Mouse (Mus musculus) right cerebral cortex, postnatal 25 days (tissue): Measurements from ENCODE around the gene Ogfod3.

Experiments
- DNase-seq: peaks from one replicate; pipeline ENCODE4 v3.0.0; 2022

Gene Ogfod3

DNA sequence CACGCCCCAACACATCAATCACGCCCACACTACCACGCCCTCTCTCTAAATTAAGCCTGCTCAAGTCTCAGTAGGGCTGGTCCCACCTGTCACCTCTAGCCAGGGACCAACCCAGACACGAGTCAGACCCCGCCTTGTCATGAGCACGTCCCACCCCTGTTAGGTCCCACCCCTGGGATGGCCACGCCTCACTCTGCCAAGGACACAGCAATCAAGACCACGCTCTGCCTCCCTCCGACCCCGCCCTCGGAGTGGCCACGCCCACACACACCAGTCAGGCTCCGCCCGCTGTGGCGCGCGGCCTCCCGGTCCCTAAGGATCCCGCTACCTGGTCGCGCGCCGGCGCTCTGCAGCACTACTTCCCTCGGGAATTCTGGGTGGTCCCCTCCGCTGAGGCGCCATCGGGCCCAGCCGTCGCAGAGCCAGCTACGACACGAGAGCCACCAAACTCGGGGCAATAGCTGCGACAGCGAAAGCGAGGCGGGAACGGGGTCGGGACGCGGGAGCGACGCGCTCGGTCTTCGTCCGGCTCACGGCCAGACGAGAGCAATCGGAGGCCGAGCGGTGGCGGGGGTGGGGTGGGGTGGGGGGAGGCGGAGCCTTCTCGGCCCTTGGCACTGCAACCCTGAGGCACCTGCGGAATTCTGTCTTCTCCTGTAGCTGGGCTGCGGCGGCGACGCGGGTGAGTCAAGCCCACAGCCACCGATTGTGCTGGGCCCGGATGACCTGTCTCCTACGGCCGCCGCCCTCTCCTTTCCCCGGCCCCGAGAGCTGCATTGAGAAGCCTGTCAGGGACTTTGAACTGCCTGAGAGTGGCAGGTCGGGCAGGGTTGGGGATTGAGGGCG lies at the start of gene Ogfod3, which contains the start of gene Hexdc:
TSS of gene Ogfod3 (minus strand) at position 551 of the 846 bp plus-strand sequence.
TSS of gene Hexdc (plus strand) at position 273 of the 846 bp plus-strand sequence.
- DNase-seq = peak; percentile 91

DNA sequence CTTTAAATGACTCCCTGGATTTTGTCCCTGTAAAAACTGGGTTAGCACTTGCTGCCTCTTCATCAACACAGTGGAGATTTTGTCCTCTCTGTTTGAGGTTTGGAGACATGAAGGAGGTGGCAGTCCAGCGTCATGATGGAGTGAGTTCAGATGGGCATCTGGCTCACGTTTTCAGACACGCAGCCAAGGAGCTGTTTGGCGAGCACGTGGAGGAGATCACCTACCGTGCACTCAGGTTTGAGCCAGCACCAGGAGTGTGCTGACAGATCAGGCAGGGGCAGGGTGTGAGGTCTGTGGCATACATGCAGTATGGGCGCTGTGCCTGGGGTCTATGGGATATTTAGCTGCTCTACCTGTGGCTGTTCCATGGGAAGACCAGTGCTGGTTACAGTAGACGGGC lies 45.7 kb upstream of the Ogfod3 start:
- no peak for DNase-seq

DNA sequence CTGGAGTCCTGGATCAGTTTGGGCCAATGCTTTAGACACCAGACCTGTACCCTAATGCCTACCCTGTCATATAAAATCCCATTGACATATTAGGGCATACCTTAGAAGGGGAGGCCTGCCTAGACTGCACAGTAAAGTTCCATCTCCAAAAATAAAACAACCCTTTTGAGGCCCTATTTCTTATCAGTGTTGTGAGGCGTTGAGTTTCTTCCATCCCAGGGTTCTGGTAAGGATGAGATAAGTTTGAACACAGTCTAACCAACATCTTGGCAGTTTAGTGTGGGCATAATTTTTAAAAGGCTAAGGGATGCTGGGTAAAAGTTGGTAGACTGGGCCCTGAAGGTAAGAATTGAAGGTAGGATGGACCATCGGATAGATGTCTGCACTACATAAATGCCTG lies 35.2 kb upstream of the Ogfod3 start:
- DNase-seq = no peak

DNA sequence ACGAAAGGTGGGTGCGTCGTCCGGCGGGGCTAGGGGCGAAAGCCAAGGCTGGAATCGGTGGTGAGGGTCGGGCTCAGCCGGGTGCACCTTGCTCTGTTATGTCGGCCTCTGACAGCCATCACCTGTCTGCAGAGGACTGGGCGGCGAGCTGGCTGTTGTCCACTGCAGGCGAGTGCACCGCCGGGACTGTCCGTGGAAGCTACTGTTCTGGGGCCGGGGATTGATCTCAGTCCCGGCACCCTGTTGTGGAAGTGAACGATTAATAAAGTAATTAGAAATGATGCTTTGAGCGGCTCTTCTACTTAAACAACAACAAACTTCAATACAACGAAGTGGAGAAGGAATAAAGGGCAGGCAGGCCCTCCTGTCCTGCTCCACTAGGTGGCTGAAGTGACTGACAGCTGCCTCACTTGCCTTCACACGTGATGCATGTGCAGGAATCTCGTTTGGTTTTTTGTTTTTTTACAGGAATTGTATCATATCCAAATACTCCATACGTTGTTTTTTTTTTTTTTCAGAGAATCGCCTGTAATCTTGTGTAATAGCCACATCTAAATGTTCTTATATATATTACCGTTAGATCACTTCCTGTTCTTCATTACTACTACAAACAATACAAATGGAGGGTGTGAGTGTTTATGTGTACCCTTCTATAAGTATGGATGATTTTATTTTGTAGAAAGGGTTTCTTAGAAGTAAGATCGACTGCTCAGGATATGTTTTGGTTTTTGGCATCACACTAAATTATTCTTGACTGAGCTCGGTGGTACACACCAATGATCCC lies 33.0 kb upstream of the Ogfod3 start:
- no peak for DNase-seq

DNA sequence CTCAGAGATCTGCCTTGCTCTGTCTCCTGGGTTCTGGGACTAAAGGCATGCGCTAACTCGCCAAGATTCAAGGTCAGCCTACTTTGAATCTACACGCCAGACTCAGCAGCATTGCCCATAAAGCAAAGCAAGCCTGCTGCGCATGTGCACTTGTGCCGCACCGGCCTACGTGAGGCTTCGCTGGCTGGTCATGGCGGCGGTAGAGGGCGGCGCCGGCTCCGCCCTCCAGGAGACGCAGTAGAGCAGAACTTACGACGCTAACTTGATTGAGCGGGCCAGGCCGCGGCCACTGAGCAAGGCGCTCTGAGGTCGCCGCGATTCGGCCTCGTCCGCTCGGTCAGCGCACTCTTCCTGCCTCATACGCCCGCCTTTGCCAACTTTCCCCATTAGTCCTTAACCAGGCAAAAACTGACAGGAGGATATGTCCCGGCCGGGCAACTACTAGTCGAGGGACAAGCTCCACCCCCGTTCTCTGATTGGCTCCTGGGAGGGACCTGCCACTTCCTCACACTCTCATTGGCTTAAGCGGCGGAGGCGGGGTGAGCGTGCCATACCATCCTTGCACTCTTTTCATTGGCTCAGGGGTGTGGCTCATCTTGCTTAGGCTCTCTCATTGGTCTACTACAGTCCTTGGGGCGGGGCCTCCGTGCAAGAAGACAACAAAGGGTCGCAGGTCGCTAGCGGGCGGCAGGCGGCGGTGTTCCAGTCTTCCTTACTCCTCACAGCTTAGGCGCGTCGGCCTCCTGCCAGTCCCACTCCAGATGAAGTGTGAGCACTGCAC lies 32.2 kb upstream of the Ogfod3 start, which contains the start of gene Narf:
TSS of gene Narf (plus strand) at position 690 of the 781 bp plus-strand sequence.
- peak; percentile 99 for DNase-seq

DNA sequence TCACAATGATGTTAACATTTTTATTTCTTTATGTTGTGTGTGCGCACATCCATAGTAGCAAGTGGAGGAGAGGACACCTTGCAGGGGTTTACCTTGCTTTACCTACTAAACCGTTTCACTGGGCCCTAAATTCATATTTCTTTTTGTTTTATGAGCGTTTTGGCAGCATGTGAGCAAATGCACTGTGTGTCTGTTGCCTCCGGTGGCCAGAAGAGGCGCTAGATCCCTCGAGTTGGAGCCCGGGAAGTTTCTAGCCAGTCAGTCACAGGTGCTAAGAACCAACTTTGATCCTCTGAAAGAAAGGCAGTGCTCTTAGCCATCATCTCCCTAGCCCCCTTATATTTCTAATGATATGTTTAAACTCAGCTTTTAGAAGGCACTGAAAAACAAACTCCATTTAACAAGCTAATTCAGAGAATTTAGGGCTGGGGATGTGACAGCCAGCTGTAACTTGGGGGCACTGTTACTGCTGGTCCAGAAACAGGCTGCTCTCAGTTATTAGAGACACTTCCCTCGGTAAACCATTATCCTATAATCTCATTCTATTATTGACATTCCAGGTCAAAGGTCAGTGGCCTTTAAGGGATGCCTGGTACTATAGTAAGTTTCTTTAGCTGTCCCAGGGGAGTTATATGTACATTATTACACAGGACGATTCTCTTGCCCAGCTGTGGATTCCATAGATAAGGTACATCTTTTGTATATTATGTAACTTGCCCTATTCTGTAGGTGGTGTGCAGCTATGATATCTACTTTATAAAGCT lies 31.1 kb upstream of the Ogfod3 start:
- no peak for DNase-seq

DNA sequence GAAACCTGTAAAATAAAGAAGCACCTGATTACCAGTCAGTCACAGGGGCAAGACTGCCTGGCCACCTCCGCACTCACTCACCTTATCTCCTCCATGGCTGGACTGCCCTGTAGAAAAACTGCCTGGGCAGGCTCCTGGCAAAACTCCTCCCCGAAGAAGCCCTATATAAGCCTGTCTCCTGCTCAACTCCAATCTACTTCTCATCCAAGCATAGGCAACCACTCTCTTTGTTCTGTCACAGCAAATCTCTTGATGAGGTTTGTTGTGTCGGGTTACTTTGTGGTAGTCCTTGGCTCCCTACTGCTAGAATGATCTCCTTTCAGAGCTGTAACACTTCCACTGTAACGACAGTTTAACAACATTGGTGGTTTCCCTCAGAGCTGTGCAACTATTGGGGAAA lies 28.2 kb upstream of the Ogfod3 start:
- no peak for DNase-seq

DNA sequence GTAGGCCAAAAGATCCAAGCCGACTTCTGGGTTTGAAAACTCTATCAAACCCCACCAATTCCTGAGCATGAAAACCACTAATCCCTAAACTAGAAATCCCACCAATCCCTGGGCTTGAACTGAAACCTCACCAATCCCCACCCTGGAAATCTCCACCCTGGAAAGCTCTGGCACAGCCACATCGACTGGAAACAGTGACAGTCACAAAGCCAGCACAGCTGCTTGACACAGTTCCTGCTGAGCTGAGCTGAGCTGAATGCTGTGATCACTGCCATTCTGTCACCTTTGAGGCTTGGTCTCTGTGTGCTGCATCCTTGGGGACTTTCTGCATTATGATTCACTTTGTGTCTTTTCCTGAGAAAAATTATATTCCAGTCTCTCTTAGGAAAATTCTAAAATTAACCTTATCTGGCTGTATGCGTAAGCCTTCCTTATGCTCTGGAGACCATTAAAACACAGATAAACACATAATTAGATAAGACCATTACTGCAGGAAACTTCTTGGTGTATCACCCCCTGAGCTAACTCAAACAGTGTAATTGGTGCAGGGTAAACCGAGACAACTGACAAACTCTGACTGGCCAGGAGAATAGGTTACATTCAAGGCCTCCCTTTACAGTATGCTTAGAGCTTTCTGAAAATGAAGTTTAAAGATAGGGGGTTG lies 27.2 kb upstream of the Ogfod3 start:
- DNase-seq = no peak

DNA sequence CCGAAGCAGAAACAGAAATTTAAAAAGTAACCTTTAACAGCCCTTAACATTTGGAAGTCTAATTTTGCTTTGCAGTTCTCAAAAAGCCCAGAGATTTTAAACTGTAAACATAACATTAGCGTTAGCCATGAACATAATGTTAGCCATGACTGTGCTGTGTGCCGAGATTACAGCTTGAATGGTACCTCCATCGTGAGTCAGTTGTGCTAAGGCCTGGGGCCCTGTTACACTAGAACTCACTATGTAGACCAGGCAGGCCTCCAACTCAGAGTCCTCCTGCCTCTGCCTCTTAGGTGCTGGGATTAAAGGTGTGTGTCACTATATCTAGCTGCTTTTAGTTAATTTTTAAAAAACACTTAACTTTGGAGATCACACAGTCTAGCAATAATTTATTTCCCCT lies 26.7 kb upstream of the Ogfod3 start:
- no peak for DNase-seq

DNA sequence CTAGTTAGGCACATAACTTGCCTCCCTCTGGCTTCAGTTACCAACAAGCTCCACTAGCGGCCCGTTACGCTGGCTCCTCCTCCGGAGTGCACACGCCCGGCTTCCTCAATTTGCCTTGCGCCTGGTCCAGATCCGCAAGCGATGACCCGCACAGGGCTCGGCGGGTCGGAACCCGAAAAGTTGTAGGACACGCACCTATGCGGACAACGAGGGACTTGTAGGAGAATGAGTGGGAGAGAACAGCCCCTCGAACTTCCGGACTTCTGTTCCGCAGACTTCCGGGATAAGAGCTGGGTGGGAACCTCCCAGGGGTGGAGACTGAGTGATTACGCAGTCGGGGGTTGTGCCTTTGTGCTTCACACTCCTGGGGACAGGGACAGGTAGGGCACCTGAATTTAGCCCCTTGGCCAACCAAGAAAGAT lies 24.5 kb upstream of the Ogfod3 start, which contains the start of gene Cybc1:
TSS of gene Cybc1 (minus strand) at position 305 of the 422 bp plus-strand sequence.
- peak; percentile 73 for DNase-seq

DNA sequence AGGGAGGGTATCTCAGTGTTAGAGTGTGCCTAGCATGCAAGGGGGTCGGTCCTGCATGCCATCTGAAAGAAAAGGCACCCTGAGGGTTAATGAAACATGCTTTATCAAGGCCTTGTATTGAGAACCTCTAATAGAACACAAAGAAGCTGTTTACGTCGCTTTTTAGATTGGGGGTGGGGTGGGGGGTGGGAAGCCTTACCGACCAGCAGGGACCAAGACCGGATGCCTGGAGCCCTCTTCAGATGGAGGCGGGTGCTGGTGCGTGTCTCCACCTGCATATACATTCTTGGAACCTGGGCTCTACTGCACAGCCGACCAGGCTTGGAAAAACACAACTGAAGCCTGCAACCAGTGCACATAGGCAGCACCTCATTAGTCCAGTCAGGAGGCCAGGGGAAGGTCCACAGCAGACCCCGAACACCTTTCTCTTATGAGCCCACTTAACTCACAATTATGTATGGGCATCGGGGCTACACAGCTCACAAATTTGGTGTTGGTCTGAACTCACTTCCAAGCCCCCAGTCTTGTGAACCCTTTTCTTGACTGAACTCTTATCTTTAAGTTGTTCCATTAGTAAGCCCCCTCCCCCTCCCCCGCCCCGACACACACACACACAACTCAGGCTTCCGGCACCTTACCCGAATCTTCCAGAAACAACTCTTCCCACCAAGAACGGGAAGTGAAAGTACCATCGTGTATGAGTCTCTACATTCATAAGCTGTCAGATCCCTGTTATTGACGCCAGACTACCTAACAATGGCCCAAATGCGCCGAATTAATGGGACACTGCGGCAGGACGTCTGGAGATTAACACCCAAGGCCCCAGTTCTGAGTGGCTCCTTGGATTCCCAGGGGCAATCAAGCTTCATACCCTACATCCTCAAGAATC lies 23.9 kb upstream of the Ogfod3 start:
- no peak for DNase-seq

DNA sequence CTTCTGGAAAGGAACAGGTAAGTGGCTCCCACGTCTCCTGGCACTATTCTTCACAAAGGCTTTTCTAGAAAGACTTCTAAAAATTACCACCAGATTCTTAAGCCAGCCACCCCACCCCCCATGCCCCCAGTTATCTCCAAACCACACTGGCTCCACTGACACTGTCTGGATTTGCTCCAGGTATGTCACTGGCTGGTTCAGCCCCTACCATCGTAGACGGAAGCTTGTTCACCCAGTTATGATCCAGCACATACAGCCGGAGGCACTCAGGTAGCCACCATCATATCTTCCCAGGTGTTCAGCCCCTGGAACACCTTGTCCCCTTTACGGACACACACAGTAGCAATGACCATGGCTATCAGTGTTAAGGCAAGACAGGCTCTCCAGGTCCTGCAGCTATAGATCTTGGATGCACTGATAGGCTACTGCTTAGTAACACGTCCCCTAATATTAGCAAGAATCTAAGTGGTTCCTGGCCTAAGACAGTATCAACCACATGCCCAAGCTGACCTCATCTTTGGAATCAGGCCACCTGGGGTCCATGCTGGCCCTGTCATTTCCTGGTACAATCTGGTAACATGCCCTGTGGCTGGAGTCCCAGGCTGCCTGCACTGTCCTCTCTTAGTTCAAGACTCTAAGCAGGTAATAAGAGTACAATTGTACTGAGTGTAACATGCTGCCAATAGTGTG lies 17.0 kb upstream of the Ogfod3 start:
- no peak for DNase-seq

DNA sequence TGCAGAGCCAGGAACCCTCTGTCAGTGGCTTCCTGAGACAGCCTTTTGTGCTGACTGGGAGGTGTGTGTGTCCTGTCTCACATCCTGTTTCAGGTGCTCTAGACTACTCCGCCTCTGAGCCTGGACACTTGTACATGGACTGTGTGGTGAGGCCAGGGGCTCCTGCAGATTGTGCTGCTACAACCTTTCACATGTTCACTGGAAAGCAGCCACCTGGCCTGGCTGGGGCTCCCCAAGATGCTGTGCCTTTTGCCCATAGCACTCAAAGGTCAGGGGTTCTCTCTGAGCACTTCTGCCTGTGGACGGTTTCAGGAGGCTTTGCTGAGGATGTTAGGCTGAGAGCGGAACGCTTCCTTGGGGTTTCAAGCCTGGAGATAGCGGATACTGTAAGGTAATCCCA lies 16.3 kb upstream of the Ogfod3 start:
- DNase-seq = no peak

DNA sequence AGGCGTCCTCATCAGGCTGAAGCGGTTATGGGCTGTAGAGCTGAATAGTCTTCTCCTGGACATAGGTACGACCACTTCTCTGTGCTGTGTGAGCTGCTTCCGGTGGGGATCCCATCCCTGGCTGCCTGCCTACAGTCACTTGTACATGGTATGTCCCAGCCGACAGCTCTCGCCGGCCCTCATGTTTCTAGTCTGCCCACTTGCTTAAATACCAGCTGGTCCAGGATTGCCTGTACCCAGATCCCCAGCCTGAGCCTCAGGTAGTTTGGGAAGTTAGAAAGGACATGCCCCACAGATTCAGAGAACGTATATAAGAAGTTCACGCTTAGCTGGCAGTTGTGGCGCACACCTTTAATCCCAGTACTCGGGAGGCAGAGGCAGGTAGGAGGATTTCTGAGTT lies 15.3 kb upstream of the Ogfod3 start:
- no peak for DNase-seq

DNA sequence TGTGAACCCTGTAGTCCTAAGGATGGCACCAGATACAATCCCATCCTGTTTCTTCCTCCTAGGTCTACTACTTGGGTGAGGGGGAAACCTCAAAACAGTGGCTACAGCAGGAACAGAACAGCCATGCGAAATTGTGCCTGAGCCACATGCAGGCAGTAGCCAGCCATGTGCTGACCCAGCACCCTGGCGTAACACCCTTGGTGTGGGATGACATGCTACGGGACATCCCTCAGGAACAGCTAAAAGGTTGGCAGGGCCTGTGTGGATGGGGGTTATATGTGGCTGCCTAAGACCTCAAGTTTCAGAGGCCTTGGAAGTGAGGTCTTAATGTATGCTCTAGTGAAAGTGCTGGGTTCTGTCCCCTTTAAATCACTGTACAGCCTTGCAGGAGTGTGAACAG lies 12.3 kb upstream of the Ogfod3 start:
- DNase-seq = no peak

DNA sequence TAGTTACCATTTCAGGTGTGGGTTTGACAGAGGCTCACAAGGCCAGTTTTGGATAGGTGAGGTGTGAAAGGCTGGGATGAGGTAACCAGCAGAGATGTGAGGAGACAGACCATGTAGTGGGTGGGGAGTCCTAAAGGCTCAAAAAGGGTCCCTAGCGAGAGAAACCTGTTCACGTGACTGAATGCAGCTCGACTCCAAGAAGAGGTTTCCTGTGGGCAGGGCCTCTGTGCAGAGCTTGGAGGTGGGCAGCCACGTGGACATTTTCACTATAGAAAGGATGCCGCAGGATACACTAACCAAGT lies 701 bp downstream of the Ogfod3 start:
- DNase-seq = no peak

DNA sequence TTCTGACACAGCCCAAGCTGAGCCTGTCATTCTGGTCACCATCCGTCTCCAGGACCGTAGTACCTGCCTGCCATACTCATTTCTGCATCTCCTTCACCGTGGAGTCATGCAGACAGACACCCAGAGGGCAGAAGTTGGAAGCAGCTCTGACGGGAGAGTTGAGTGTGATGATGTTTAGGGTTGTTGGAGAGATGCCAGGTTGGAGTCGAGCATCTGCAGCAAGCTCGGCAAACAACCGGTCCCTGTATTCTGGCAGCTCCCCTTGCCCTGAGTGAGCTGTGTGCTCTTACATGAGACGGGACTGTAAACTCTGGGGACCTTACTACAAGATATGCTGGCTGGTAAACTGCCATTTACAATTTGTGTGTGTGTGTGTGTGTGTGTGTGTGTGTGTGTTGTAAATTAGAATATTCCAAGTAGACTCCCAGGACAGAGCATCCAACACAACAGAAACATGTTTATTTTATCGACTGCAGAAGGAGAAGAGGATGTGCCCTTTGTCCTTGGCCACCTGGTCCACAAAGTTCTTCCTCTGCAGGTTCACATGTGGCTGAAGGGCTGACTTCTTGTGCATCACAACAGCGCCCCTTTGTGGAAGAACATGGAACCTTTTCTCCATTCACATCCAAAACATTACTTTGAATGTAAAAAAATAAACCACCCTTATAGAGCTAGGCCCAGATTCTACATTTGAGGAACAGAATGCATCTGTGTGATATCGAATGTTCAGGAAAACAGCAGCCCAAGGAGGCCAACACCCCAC lies 2.9 kb downstream of the Ogfod3 start:
- DNase-seq = no peak

DNA sequence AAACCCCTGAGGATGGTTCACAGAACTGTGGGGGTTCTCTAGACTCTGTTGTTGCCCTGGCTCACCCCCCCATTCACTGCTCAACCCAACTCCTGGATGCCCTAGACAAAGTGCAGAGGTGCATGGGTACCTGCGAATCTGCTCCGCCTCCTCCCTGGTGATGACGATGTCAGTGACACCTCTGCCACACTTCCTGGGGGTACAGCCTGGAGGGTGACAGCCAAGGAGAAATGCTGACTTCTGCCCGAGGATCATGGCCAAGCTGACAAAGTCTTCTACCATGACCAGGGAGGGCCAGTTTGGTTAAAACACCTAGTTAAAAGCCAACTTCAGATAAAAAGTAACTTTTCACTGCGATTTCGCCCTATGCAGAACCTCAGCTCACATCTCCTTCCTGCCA lies 3.7 kb downstream of the Ogfod3 start:
- no peak for DNase-seq

DNA sequence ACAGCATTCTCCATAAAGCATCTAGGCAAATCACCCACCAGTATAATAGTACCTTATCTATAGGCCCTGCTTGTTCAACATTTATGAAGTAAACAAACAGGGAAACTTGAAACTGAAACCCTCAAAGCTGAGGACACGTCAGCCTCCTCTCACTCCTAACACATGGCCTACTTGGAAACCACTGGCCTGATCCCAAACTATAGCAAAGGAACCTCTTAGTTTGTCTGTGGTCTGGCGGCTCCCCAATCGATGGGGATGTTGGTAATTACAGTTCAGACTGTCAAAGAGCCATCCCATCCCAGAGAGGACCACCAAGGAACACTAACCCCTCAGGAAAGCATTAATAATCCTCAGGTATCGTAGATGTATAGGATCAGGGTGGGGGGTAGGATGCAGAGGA lies 4.7 kb downstream of the Ogfod3 start:
- DNase-seq = no peak
